Mouse (Mus musculus) erythroblast, embryonic 14.5 days (primary cell): ENCODE results near the gene Ankrd23.

ENCODE experiments used
- GATA1 ChIP-seq: IDR thresholded peaks from 2 replicates; pipeline ENCODE4 v1.6.1; 2012; ENCODE audit warnings: low read length, inconsistent platforms, mixed read lengths
- TAL1 ChIP-seq: IDR thresholded peaks from 3 replicates; pipeline ENCODE4 v1.6.1; 2012; ENCODE audit warnings: low read length, inconsistent platforms, mixed read lengths

DNA sequence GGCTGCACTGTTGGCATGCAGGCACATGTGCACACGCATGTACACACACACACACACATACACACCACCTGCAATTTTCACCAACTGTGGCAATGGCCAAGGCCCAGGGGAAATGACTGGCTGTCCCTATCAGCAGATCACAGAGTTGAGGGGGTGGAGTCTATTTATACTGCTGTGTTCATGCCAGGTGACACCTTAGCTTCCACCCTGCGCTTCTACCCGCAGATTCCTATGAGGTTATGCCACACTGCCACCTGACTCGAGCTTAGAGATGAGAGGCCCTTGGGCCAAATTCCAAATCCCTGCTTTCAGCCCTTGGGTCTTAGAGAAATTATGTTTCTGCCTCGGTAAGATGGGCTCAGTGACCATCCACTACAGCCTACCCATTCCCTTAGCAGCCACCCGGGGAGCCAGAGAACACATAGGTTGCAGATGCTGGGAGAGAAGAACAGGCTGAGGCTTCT is 2.1 kb downstream of the Ankrd23 start:
- no peak for TF ChIP-seq TAL1
- no peak for TF ChIP-seq GATA1
